Mouse (Mus musculus): ENCODE data around the gene Tex2. TPM values are rescaled to one million over a fixed set of nuclear protein-coding genes. Genes with fewer than 3 reads are reported as not detected.
"Not testable (repeated sequence)": the region's sequence is repeated elsewhere in the genome, so short reads cannot be mapped to it uniquely, and the experiment has no call there.

Tex2 gene
- total RNA-seq, 2 experiments from 2014 or later, result 48.2 to 77.8 TPM

DNA sequence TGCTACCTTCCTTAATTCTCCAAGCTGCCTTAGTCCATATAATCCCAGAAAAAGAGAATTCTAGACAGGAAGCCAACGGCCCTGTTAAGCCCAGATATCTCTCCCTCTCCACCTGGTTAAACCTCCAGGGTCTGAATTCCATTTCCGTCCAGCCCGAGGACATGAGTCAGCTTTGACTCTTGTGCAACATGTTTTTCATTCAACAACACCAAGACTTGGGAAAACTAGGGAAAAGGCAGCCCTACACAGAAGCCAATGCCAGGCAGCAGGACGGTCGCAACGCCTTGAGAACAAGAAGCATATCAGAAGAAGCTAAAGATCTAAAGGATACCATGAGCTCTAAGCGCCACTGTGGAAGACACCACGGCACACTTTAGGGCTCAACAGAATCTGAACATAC lies 32.8 kb downstream of the Tex2 start:
- no peak for ATAC-seq (replicated peaks; ENCODE audit: poor library complexity)

DNA sequence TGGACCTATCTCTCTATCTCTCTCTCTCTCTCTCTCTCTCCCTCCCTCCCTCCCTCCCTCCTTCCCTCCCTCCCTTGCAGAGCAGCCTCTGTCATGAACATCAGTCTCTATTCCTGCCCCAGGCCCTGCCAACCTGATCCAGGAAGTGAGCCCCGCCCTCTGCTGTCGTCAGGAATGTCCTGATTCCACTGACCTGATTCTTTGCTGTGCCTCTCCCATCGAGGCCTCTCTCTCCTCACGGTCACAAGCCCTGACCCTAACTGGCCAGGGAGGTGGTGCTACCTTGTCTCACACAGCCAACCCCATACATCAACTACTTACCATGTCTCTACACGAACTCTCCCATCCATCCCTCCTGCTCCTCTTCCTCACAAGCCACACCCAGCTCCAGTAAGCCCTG lies 33.3 kb downstream of the Tex2 start:
- no peak for ATAC-seq (replicated peaks; ENCODE audit: poor library complexity)

DNA sequence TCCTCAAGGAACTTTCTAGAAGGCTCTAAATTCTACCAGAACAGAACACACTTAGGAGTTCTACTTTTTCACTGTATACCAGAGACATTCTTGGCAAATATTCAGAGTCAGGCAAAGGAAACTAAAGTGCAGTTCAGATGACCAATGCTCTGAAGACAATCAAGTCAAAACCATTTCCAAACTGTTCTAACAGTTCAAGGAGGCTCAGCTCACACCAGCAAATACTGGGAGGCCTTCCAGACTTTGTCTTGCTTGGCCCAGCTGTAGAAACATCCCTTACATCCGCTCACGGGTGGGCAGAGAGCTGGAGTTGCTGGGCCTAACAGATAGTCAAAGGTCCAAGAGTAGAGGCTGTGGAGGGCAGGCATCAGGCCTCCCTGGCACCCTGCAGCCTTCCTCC lies 34.1 kb downstream of the Tex2 start:
- ATAC-seq (replicated peaks; ENCODE audit: poor library complexity), result no peak

DNA sequence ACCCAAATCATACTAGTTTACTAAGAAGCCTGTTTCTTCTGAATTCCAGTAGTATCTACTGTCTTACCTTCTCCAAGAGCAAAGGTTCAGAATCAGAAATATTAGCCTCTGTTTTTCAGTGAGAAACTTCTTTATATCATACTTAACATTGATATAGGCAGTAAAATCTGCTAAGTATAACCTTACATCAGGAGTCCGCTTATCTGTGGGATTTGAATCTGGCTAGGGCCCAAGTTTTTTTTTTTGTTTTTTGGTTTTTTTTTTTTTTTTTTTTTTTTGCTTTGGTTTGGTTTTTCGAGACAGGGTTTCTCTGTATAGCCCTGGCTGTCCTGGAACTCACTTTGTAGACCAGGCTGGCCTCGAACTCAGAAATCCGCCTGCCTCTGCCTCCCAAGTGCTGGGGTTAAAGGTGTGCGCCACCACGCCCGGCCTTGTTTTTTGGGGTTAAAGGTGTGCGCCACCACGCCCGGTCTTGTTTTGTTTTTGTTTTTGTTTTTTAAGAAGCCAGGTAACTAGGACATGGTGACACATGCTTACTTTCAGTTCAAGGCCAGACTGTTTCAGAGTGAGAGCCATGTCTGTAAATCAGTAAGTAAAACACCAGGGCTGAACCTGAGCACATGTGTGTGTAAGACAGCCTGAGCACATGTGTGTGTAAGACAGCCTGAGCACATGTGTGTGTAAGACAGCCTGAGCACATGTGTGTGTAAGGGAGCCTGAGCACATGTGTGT lies 35.4 kb downstream of the Tex2 start:
- ATAC-seq (replicated peaks; ENCODE audit: poor library complexity), result not testable (repeated sequence)

DNA sequence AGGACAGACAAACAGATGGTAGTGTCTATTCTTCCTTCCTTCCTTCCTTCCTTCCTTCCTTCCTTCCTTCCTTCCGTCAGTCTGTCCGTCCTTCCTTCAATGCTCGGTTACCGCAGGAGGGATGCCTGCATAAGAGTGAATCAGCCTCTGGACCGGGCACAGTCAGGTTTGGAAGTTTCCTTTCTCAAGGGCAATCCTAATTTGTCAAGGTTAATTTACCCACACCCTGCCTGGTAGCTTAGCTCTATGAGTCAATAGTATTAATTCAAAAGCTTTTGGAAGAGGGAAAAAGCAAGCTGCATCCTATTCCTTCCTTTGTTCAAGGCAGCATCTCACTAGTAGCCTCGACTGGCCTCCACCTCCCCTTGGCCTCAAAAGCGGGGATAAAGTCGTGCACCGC lies 38.8 kb downstream of the Tex2 start:
- ATAC-seq (replicated peaks; ENCODE audit: poor library complexity), result no peak

DNA sequence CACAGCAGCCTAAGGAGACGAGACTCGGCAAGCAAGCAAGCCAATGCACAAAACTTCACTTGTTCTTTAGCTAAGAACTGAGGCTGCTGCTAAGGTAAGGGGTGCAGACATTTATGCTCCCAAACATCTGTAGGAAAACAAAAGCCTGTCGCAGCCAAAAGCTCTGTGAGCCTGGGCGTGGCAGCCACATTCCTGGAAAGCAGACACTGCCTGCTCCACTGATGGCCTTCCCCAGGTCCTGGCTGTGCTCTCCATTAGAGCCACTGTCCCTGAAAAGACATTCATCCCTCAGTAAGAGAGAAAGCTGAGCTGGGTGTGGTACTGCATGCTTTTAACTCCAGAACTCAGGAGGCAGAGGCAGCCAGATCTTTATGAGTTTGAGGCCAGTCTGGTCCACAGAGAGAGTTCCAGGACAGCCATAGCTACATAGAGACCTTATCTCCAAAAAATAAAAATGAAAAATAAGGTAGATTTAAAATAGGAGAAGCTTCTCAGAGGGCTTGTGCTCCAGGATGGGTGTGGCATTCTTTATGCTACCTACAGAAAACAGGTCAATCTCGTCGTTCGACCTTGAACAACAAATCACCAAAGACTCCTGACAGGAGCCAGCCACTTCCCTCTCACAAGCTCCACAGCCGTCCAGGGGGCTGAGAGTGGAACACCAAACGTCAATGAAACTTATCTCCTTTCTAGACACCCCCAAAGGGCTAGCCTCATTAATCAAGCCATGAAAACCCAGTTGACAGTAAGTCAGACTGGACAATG lies 39.6 kb downstream of the Tex2 start:
- ATAC-seq (replicated peaks; ENCODE audit: poor library complexity), result no peak

DNA sequence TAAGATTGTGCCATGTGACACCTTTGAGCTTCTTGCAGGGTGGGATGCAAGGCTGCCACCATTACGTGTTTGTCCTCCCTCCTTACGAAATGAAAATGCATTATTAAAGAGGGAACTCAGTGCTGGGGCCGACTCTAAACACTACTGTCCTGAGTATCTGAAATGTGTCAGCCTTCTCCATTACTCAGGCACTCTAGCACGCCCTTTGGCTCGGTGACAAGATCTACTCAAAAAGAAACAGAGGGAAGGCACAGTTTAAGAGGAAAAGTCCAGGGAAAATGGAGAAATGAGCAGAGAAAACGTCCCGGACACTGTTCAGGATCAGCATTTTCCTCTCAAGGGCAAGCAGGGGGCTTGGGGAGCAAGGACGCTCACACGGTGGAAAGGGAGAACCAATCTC lies 40.3 kb downstream of the Tex2 start:
- ATAC-seq (replicated peaks; ENCODE audit: poor library complexity), result no peak

DNA sequence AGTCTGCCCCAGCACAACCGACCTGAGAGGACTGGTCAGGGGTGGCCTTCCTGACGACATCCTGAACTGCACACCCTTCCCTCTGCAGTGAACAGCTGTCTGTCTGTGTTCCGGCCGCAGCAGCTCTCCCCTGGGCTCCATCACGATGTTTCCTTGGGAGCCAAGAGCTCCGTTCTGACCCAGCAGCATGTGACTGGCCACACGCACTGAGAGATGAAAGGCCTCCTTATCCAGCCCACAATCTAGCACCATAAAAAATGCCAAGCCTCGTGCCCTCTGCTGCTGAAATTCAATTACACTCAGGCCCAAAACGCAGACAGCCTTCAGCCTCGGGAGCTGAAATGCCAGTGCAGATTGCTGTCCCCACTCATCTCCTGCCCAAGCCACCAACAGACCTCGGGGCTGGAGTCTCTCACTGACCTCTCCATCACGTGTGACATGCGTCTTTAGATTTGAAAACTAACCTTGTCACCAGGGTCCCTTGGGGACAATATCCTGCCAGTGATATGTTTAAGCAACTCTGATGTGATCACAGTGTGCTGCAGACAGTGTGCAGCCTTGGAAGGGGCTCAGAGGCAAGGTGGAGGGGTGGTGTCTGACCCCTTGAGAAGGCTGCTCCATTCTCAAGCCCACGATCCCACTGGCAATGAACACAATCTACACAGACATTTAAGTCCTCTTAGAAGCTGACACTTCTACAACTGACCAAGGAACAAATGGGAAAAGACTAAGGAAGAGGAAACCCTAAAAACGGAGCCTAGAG lies 41.0 kb downstream of the Tex2 start:
- peak; percentile 24 for ATAC-seq (replicated peaks; ENCODE audit: poor library complexity)

DNA sequence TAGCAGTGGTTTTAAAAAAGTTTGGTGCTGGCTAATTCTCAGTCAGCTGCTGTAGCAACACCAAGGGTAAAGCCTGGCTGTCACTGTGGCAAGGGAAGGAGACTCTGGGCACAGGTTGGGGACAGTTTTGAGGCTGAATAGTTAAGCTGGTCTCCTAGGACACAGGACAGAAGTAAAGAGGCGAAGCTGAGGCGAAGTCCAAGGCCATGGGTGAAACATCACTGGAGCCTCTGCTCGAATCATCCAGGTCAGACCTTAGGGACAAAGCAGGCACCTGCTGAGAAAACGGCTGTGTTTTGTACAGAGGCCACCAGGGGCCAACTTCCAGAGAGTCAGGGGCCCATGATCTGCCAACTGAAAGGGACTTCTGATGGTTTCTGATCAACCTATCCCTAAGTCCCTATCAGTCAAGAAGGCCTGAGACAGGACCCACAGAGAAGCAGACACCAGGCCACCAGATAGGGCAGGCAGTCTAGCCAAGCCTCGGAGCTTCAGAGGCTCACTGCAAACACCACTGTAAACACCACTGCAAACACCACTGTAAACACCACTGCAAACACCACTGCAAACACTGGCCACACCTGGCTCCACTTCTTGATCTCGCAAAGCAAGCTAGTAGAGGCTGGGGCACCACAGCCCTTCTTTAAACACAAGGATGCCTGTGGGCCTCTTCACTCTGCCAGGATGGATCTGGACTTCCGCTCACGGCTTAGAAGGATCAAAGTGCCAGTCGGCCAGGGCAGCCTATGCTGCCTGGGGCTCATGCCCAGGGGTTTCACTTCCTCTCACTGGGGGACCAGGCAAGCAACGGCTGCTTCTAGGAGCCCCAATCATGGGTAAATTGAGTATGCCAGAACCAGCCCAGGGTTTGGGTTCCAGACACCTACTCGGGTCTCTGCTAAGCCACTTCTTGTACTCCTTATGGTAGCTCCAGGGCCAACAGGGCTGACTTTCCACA lies 41.9 kb downstream of the Tex2 start:
- peak; percentile 57 for ATAC-seq (replicated peaks; ENCODE audit: poor library complexity)

DNA sequence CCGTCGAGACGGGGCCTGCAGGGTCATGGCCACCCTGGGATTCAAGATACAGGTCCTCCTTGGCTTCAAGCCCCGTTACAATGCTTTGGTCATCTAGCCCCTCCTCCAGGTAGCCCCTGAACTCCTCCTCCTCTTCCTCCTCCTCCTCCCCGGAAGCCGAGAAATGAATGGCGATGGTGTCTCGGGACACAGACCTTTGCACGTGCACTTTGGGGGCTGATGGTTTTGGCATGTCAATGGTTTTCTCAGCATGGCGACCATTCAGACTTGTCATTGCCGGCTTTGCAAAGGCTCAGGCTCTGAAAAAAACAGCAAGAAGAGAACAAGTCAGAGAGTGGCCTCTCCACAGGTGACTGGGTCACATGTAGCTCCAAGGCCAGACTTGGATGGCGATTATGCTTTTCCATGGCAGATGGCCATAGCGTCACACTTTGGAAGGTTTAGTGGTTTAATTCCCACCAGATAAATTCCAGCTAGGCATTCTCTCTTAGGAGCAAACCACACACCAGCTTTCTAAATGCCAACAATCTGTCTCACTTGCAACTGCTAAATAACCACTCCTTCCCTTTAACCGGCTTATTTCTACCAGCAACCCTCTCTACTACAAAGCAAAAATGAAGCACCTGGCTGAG lies 44.8 kb downstream of the Tex2 start:
- ATAC-seq (replicated peaks; ENCODE audit: poor library complexity), result no peak

DNA sequence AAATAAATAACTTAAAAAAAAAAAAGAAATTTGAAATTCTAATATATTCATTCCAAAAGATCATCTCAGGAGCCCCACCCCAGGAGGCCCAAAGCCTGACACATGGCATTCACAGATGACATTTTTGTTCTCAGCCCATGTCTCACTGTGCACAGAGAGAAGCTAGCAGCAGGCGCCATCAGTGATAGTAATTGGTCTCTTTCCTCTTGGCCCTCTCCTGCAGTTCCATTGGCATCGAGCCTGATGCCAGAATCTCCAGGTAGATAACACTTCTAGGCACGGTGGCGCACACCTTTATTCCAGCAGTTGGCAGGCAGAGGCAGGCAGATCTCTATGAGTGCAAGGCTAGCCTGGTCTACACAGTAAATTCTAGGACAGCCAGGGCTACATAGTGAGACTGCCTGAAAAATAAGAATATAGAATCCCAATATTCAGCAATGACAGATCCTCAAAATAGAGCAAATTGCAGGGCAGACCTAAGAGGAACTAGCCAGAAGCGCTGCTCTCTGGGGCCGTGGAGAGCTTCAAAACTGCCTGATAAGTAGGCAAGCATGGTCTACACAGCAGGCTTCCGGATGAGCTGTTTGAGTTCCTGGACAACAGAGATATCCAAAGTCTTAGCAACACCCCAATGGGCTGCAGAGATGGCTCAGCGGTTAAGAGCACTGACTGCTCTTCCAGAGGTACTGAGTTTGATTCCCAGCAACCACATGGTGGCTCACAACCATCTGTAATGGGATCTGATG lies 47.0 kb downstream of the Tex2 start:
- no peak for ATAC-seq (replicated peaks; ENCODE audit: poor library complexity)

DNA sequence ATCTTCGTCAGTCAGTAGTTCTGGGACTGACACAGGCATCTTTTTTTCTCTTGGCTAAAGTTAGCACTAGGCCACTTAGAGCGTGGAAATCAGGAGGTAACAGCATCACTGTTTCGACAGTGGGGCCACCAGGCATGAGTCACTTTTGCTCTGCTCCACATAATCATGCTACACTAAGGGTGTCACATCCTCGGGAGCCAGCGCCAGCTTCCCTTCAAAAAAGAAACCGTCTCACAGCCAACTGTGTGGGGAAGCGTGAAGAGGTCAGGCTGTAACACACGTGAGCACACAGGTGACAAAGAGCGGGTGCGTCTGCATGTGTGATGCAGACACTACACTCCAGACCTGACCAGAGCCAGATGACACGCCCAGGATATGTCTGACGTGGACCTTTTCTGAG lies 49.0 kb downstream of the Tex2 start:
- ATAC-seq (replicated peaks; ENCODE audit: poor library complexity), result no peak; the same call in 1 of the 2 replicates

DNA sequence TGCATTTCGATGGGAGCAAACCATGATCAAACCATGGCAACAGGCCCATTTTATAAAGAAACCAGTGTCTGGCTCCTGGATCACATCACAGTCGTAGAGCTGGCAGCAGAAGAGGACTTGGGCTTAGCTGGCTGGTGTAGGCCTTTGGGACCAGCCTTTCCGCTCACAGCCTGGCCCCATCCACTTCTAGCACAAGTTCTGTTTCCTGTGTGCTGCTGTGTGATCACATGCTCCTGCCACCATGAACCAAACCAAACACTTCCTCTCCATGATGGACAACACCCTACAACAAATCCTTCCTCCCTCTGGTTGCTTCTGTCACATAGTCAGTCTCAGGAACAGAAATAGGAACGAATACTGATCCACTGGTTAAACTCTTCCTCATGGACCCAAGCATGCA lies 50.5 kb downstream of the Tex2 start:
- ATAC-seq (replicated peaks; ENCODE audit: poor library complexity), result peak; percentile 66

DNA sequence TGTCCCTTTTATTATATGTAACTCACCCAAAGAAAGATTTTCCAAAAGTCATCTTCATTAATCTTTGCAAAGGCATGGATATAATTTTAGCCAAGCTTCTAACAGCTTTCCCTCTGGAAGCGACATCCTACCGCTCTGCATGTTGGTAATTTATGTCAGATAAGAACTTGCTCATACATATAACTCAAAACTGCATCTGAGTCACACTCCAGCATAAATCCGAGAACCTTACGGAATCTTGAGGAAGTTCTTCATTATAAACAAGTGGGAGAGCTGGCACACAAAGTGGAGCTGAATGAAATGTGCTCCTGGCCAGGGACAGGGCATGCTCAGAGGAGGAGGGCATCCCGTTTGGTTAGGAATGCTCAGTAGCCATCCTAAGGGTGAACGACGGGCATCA lies 53.5 kb downstream of the Tex2 start:
- no peak for ATAC-seq (replicated peaks; ENCODE audit: poor library complexity)

DNA sequence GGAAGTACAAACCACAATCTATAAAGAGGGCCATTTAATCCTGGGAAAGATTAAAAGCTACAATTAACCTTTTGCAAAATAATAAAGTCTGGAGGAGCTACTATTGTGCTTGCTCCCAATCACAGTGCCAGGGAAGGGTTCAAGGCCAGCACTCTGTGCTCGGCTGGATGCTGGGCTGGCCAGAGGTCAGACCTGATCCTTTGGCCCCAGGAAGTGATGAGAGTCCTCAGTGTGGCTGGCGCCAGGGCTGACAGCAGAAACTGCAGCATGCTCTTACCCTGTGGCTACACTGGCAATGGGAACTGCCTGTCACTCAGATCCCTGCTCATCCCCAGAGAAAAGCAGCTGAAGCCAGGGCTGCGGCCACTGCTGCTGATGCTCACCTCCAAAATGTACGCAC lies 55.2 kb downstream of the Tex2 start:
- no peak for ATAC-seq (replicated peaks; ENCODE audit: poor library complexity)

DNA sequence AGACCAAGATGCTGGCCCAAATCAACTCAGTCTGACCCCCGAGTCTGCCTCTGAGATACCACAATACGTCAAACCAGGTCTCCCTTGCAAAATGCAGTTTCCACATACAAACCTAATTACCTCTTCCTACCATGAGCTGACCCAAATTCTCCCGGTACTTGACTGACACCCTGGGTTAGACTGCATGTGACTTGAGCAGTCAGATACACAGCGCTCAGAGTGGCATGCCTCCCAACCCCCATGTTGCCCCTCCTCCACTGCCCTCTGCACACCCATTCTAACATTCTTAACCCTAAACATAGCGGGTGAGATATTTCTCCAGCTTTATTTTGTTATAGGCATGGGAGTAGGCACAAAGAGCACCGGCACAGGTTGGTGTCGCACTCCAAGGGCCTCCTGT lies 55.8 kb downstream of the Tex2 start:
- ATAC-seq (replicated peaks; ENCODE audit: poor library complexity), result no peak

DNA sequence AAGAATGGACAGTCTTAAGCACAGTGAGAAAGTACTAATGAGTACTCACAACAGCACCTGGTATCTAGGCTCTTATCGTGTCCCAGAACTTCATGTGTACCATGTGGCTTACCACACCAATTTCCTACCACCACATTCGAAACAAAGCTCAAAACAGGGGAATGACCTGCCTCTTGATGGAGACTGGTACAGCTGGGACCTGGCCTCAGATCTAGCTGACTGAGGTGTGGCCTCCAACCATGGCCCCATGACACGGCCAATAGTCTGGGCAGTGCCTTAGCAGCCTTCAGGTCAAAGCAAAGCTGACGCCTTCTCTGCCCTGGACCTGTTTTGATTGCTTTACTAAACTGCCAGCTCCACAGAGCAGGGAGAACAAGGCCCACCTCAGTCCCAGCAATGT lies 56.5 kb downstream of the Tex2 start:
- peak; percentile 59 for ATAC-seq (replicated peaks; ENCODE audit: poor library complexity)

DNA sequence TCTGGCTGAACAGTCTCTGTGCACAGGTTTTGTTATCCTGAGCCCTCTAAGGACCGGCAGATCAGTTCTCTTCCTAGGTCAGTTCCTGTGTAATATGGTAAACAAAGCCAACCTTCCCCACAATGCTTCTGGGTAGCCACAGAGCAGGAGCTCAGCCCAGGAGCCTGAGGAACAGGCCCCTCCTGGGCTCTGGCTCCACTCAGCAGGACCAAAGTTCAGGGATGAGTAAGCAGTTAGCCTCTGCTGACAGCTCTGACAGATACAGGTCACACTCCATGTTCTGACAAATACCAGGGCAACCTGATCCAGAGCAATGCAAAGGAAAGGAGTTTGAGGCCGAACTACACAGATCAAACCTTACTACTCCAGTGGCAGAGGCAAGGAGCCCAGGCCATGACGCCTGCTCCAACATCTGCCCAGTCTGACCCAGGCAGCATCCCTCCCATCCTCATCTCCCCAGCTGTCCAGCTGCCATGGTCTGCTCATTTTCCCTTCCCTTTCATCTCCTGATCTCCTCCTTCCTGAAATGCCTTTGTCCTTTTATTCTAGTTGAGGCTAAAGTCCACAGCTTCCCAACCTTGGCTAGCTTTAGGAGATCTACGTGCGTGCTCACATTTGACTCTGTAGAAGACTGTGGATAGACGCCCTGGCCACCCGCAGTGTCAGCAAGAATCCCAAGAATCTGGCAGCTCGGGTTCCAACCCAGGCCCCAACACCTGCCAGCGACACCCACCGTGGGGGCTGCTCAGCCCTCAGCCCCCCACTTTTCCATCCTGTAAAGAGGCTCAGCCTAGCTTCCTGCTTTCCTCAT lies 57.2 kb downstream of the Tex2 start:
- peak; percentile 27; the same call in 1 of the 2 replicates for ATAC-seq (replicated peaks; ENCODE audit: poor library complexity)

DNA sequence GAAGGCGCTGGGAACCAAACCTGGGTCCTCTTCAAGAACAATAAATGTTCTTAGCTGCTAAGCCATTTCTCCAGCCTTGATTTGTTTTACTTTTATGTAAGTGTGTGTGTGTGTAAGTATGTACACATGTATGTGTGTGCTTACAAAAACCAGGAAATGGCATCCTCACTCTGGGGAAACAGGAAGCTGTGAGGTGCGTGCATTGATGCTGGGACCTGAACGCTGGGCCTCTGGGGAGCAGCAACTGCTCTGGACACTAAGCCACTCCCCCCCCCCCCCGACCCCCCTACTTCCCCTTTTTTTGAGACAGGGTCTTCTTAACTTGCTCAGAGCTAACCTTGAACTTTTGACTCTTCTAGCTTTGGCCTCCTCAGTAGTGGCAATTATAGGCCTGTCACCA lies 62.8 kb downstream of the Tex2 start:
- ATAC-seq (replicated peaks; ENCODE audit: poor library complexity), result no peak; the same call in 1 of the 2 replicates

Measured in megakaryocyte progenitor cell, adult 5-6 weeks (primary cell).